Mouse (Mus musculus) lung, adult 2 months (tissue): ENCODE measurements around the gene Nxf7. TPM values are rescaled to one million over a fixed set of nuclear protein-coding genes. Genes with fewer than 3 reads are reported as not detected.
"Not testable (repeated sequence)": the region's sequence is repeated elsewhere in the genome, so short reads cannot be mapped to it uniquely, and the experiment has no call there.

ENCODE experiments used
- DNase-seq: peaks from one replicate; pipeline ENCODE4 v3.0.0; 2022
- H3K4me1 ChIP-seq: fragments of 200-500 bp; 2 replicates; pipeline ENCODE4 v1.6.1; 2011; ENCODE audit warnings: low read length; ENCODE audit not compliant: control insufficient read depth, insufficient read depth
- H3K4me3 ChIP-seq: fragments of 200-500 bp; replicated peaks from 2 replicates; pipeline ENCODE3; 2011; ENCODE audit warnings: low read depth, mild to moderate bottlenecking, control low read depth, low read length; ENCODE audit errors: extremely low read depth
- CTCF ChIP-seq: fragments of 200-500 bp; IDR thresholded peaks from 2 replicates; pipeline ENCODE4 v1.5.1; 2011; ENCODE audit warnings: mild to moderate bottlenecking, low read length, control low read depth; ENCODE audit not compliant: insufficient read depth
- WGBS: fragments of 180-500 bp; shearing (Covaris S2); methylation state at CpG from one replicate; pipeline ENCODE4 v1.1.7; 2018; 5-methylcytosine and 5-hydroxymethylcytosine counted together
- polyA plus RNA-seq: library from polyadenylated mRNA; depleted of rRNA; stranded (reverse); fragments of >200 nt; gene quantifications from 2 replicates; pipeline ENCODE4 v1.2.3, GENCODE M21; 2012; rRNA removed

The Nxf7 gene
- polyA plus RNA-seq, 1 experiment, result 0.21 TPM

DNA sequence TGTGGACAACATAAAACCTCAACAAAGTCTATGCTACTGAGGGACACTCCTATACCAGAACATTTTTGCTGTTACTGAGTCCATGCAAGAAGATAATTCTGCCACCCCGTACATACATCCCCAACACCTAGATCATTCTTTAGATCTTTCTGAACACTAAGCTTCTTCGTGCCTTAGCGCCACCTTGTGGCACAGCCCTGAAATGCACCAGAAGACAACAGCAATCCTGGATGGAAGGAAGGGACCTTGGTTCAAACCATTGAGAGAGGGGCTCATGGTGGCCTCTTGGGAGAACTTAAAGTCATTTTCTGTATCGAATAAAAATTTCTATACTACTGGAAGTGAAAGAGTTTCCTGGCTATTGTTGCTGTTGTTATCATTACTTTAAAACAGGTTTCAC lies 37.6 kb downstream of the Nxf7 start:
- TF ChIP-seq CTCF, result 0 out of 2 replicates have a peak, but pooled peaks have one; percentile 24
- peak; percentile 16 for DNase-seq
- 17% methylated on average over 4 of the region's 4 CpGs for WGBS
- H3K4me3 ChIP-seq, H3K4me1 ChIP-seq: not testable (repeated sequence)

DNA sequence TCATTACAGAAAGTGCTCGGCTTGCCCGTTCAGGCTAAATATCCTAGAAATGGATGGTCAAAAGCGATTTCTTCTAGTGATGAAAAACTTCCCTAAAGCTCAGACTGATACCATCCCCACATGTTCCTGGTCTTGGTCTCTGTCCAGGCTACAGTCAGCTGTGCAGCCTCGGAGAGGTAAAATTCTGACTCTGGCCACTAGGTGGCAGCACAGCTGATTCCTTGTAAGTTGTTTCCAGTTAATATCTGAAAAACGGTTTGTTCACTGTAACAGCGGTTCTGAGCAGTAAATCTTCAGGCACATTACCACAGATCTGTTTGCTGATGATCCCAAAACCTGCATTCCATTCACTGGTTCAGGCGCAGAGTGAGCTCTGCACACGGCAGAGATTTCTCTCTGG lies 38.9 kb downstream of the Nxf7 start:
- WGBS, result 31% methylated on average over 8 of the region's 8 CpGs
- DNase-seq, H3K4me1 ChIP-seq, H3K4me3 ChIP-seq: not testable (repeated sequence)

Other genes with a start within 250 kb of the Nxf7 start
- gene Gm5128, start 225.5 kb downstream of the Nxf7 start, polyA plus RNA-seq, result not detected in 2 replicates
- not detected in 2 replicates for gene Gm7903, start 164.9 kb downstream of the Nxf7 start, polyA plus RNA-seq
- gene AV320801, start 104.2 kb downstream of the Nxf7 start, polyA plus RNA-seq, result 0.02 TPM in 1 of 2 replicates, not detected in the other
- not detected in 2 replicates for gene Prame, start 28.9 kb upstream of the Nxf7 start, polyA plus RNA-seq
- not detected in 2 replicates for gene Tcp11x2, start 95.0 kb upstream of the Nxf7 start, polyA plus RNA-seq
- not detected in 2 replicates for gene Tmsb15a, start 126.5 kb upstream of the Nxf7 start, polyA plus RNA-seq
- gene Armcx5, start 144.0 kb upstream of the Nxf7 start, polyA plus RNA-seq, result 0.89 and 2.4 TPM in 2 replicates
- gene Gprasp1, start 144.0 kb upstream of the Nxf7 start, polyA plus RNA-seq, result 13.3 TPM in 2 replicates
- gene Bhlhb9, start 198.8 kb upstream of the Nxf7 start, polyA plus RNA-seq, result 2.6 TPM in 2 replicates
- 1.5 and 1.7 TPM in 2 replicates for gene Gprasp2, start 240.3 kb upstream of the Nxf7 start, polyA plus RNA-seq